Mouse (Mus musculus): Measurements from ENCODE around the gene Kifc3. TPM values are rescaled to one million over a fixed set of nuclear protein-coding genes. Genes with fewer than 3 reads are reported as not detected.

The Kifc3 gene
- total RNA-seq, 2 experiments from 2014 or later = 58.1 to 62.8 TPM

Other genes with a start within 250 kb of the Kifc3 start
- gene Adgrg1, start 228.1 kb downstream of the Kifc3 start, total RNA-seq (2021) = 10 to 100 TPM; 59.3 to 73.3 TPM
- 1 to 10 TPM; 1.5 TPM for gene Adgrg3, start 185.1 kb downstream of the Kifc3 start, total RNA-seq (2021)
- under 1 TPM in 1 of 2 experiments, not detected in 1; 0.31 TPM for gene Drc7, start 147.7 kb downstream of the Kifc3 start, total RNA-seq (2021)
- 1 to 10 TPM; 7.8 to 8.1 TPM for gene Katnb1, start 121.6 kb downstream of the Kifc3 start, total RNA-seq (2021)
- 1 to 10 TPM; 1.3 to 1.7 TPM for gene Cngb1, start 103.8 kb upstream of the Kifc3 start, total RNA-seq (2021)
- under 1 TPM in 1 of 2 experiments, not detected in 1; 0.37 TPM for gene Tepp, start 107.8 kb upstream of the Kifc3 start, total RNA-seq (2021)
- 10 to 100 TPM; 11.6 to 11.9 TPM for gene Zfp319, start 129.1 kb upstream of the Kifc3 start, total RNA-seq (2021)
- 10 to 100 TPM; 18.6 TPM for gene Usb1, start 129.5 kb upstream of the Kifc3 start, total RNA-seq (2021)
- 10 to 100 TPM; 90.2 to 99.0 TPM for gene Mmp15, start 149.5 kb upstream of the Kifc3 start, total RNA-seq (2021)
- 10 to 100 TPM; 32.9 to 38.7 TPM for gene Cfap20, start 232.1 kb upstream of the Kifc3 start, total RNA-seq (2021)